Mouse (Mus musculus): Measurements from ENCODE around the gene Galntl6. TPM values are rescaled to one million over a fixed set of nuclear protein-coding genes. Genes with fewer than 3 reads are reported as not detected.

Gene Galntl6
- polyA plus RNA-seq, 1 experiment: not detected

DNA sequence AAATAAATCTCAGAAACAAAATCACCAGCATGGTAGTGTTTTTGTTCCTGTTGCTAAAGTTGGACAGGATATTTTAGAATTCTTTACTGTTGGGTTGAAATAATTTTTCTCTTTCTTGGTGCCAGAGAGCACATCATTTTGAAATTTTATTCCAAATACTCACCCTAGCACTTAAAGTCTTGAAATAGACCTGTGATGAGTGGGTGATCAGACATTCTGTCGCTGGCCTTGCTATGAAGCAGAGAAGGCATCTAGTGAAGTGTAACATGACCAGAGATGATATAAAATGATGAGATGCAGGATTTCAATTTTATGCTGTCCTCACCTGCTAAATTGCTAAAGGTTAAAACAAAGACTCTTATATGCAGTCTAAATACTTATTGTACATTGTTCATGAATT lies 581.3 kb downstream of the Galntl6 start:
- Histone ChIP-seq H3K27ac (ENCODE audit: insufficient read depth, low read depth, low read length) (no peak overlapping the region), H3K4me1 (ENCODE audit: control insufficient read depth, insufficient read depth, low read length) (no peaks in the 10 kb centered on the region), H3K4me3 (ENCODE audit: insufficient read depth, low read length) (no peak overlapping the region)
- TF ChIP-seq POLR2A (IDR thresholded peaks at IDR 0.05; ENCODE audit: borderline replicate concordance, low read depth, low read length) (no peak), CTCF (IDR thresholded peaks at IDR 0.05; ENCODE audit: low read depth, low read length) (no peak)

DNA sequence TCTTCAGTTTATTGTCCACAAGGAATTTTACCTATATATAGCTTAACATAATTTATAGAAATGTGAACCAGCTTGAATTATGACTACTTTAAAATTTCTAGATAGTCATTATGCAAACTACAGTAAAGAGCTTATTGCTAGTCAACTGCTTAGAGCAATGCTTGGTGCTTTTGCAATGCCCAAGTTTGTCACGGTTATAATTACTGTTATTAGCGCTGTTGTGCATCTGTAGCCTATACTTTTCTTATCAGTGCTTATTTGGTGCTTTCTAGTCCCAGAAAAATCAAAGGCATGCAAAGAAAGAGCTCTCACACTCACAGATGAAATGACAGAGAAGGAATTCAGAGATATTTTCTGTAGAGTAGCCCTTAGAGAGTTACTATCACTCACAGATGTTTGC lies 599.0 kb downstream of the Galntl6 start:
- H3K27ac ChIP-seq (ENCODE audit: insufficient read depth, low read depth, low read length): no peak overlapping the region
- H3K4me1 ChIP-seq (ENCODE audit: control insufficient read depth, insufficient read depth, low read length): no peaks in the 10 kb centered on the region
- no peak for TF ChIP-seq CTCF (IDR thresholded peaks at IDR 0.05; ENCODE audit: low read depth, low read length)
- TF ChIP-seq POLR2A (IDR thresholded peaks at IDR 0.05; ENCODE audit: borderline replicate concordance, low read depth, low read length): no peak

DNA sequence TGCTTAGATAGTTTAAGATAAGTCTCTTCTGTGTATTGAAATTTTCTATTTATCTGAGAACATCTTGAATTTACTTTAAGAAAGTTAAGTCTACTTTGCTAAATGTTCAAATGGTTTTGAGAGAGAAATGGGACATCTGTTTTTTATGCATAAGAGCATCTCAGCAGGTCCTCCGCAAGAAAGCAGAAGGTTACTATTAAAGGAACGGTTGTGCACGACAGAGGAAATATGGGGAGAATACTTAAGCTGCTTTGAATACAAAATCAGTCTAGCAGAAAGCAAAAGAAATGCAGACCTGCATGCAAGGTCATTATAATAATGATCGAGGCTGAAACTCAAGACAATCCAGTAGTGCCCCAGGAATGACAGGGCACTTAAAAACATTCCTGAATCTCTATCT lies 621.0 kb downstream of the Galntl6 start:
- Histone ChIP-seq H3K4me3 (ENCODE audit: insufficient read depth, low read length) (no peak overlapping the region), H3K27ac (ENCODE audit: insufficient read depth, low read depth, low read length) (no peak overlapping the region), H3K4me1 (ENCODE audit: control insufficient read depth, insufficient read depth, low read length) (no peaks in the 10 kb centered on the region)
- TF ChIP-seq CTCF (IDR thresholded peaks at IDR 0.05; ENCODE audit: low read depth, low read length) (no peak), POLR2A (IDR thresholded peaks at IDR 0.05; ENCODE audit: borderline replicate concordance, low read depth, low read length) (no peak)

More for the DNA sequence above, 599.0 kb downstream of the Galntl6 start:
- H3K4me3 ChIP-seq (ENCODE audit: insufficient read depth, low read length): no peak overlapping the region

GRCm38 (mm10) chr8:58290080-58290479 lies 622.4 kb downstream of the Galntl6 start:
- Histone ChIP-seq H3K4me3 (ENCODE audit: insufficient read depth, low read length) (no peak overlapping the region), H3K4me1 (ENCODE audit: control insufficient read depth, insufficient read depth, low read length) (no peaks in the 10 kb centered on the region), H3K27ac (ENCODE audit: insufficient read depth, low read depth, low read length) (no peak overlapping the region)
- TF ChIP-seq POLR2A (IDR thresholded peaks at IDR 0.05; ENCODE audit: borderline replicate concordance, low read depth, low read length) (no peak), CTCF (IDR thresholded peaks at IDR 0.05; ENCODE audit: low read depth, low read length) (no peak)

GRCm38 (mm10) chr8:58265485-58265884 lies 647.0 kb downstream of the Galntl6 start:
- no peaks in the 10 kb centered on the region for H3K4me1 ChIP-seq (ENCODE audit: control insufficient read depth, insufficient read depth, low read length)
- no peak overlapping the region for H3K27ac ChIP-seq (ENCODE audit: insufficient read depth, low read depth, low read length)
- no peak for TF ChIP-seq CTCF (IDR thresholded peaks at IDR 0.05; ENCODE audit: low read depth, low read length)
- no peak for TF ChIP-seq POLR2A (IDR thresholded peaks at IDR 0.05; ENCODE audit: borderline replicate concordance, low read depth, low read length)
- H3K4me3 ChIP-seq (ENCODE audit: insufficient read depth, low read length): no peak overlapping the region

- TF ChIP-seq CTCF (IDR thresholded peaks at IDR 0.05; ENCODE audit: low read depth, low read length) (no peak), POLR2A (IDR thresholded peaks at IDR 0.05; ENCODE audit: borderline replicate concordance, low read depth, low read length) (no peak)
- Histone ChIP-seq H3K4me3 (ENCODE audit: insufficient read depth, low read length) (no peak overlapping the region), H3K27ac (ENCODE audit: insufficient read depth, low read depth, low read length) (no peak overlapping the region), H3K4me1 (ENCODE audit: control insufficient read depth, insufficient read depth, low read length) (no peaks in the 10 kb centered on the region)
Measured at GRCm38 (mm10) chr8:58258577-58259315, 653.7 kb downstream of the Galntl6 start.

GRCm38 (mm10) chr8:58253620-58254019 lies 658.8 kb downstream of the Galntl6 start:
- H3K4me1 ChIP-seq (ENCODE audit: control insufficient read depth, insufficient read depth, low read length): no peaks in the 10 kb centered on the region
- H3K4me3 ChIP-seq (ENCODE audit: insufficient read depth, low read length): no peak overlapping the region
- TF ChIP-seq CTCF (IDR thresholded peaks at IDR 0.05; ENCODE audit: low read depth, low read length) (no peak), POLR2A (IDR thresholded peaks at IDR 0.05; ENCODE audit: borderline replicate concordance, low read depth, low read length) (no peak)
- no peak overlapping the region for H3K27ac ChIP-seq (ENCODE audit: insufficient read depth, low read depth, low read length)

DNA sequence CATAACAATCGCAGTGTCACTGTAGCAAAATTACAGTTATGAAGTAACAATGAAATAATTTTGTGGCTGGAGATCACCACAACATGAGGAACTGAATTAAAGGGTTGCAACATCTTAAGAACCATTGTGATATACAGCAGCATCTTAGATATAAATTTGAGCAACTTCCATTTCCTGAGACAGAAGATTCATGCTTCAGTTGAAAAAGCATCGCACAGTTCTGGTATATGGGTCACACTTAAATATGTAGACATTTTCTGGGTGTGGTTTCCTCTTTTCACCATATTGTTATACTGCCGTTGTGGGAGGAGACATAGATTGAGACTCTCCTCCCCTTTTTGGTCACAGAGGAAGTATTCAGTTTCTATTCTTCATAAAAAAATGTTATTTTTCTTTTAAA lies 667.6 kb downstream of the Galntl6 start:
- Histone ChIP-seq H3K27ac (ENCODE audit: insufficient read depth, low read depth, low read length) (no peak overlapping the region), H3K4me3 (ENCODE audit: insufficient read depth, low read length) (no peak overlapping the region), H3K4me1 (ENCODE audit: control insufficient read depth, insufficient read depth, low read length) (no peaks in the 10 kb centered on the region)
- TF ChIP-seq POLR2A (IDR thresholded peaks at IDR 0.05; ENCODE audit: borderline replicate concordance, low read depth, low read length) (no peak), CTCF (IDR thresholded peaks at IDR 0.05; ENCODE audit: low read depth, low read length) (no peak)

DNA sequence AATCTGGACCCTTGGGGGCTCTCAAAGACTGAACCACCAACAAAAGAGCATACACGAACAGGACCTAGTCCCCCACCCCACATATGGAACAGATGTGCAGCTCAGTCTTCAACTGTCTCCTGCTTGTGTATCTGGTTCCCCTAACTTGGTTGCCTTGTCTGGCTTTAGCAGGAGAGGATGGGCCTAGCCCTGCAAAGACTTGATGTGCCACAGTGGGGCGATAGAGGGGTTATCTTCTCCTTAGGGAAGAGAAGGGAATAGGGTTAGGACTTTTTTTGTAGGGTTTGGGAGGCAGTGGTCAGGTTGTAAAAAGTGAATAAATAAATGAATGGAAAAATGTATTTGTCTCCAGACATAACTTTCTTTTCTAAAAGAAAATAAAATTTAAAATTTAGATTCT lies 678.2 kb downstream of the Galntl6 start:
- no peak for TF ChIP-seq POLR2A (IDR thresholded peaks at IDR 0.05; ENCODE audit: borderline replicate concordance, low read depth, low read length)
- TF ChIP-seq CTCF (IDR thresholded peaks at IDR 0.05; ENCODE audit: low read depth, low read length): no peak
- no peak overlapping the region for H3K27ac ChIP-seq (ENCODE audit: insufficient read depth, low read depth, low read length)
- no peaks in the 10 kb centered on the region for H3K4me1 ChIP-seq (ENCODE audit: control insufficient read depth, insufficient read depth, low read length)
- H3K4me3 ChIP-seq (ENCODE audit: insufficient read depth, low read length): no peak overlapping the region

- Histone ChIP-seq H3K4me1 (ENCODE audit: control insufficient read depth, insufficient read depth, low read length) (no peaks in the 10 kb centered on the region), H3K4me3 (ENCODE audit: insufficient read depth, low read length) (no peak overlapping the region), H3K27ac (ENCODE audit: insufficient read depth, low read depth, low read length) (no peak overlapping the region)
- no peak for TF ChIP-seq CTCF (IDR thresholded peaks at IDR 0.05; ENCODE audit: low read depth, low read length)
- TF ChIP-seq POLR2A (IDR thresholded peaks at IDR 0.05; ENCODE audit: borderline replicate concordance, low read depth, low read length): no peak
Measured at GRCm38 (mm10) chr8:58228725-58229124, 683.7 kb downstream of the Galntl6 start.
